Mouse (Mus musculus) heart, adult 11 months (tissue): ENCODE measurements around the gene Des.

Experiments
- DNase-seq: peaks from one replicate; pipeline ENCODE4 v3.0.0; 2022

The Des gene

GRCm38 (mm10) chr1:75349275-75349674 lies 10.9 kb upstream of the Des start:
- no peak for DNase-seq

GRCm38 (mm10) chr1:75357261-75357660 lies 2.9 kb upstream of the Des start:
- peak; percentile 93 for DNase-seq

- DNase-seq: no peak
Observed at GRCm38 (mm10) chr1:75358009-75358408, 2.1 kb upstream of the Des start.

- peak; percentile 97 for DNase-seq
Observed at GRCm38 (mm10) chr1:75359346-75359745, 783 bp upstream of the Des start.

GRCm38 (mm10) chr1:75361123-75361522 lies 994 bp downstream of the Des start:
- DNase-seq: no peak

- DNase-seq: peak; percentile 97
Observed at GRCm38 (mm10) chr1:75361750-75362149, 1.6 kb downstream of the Des start.

- no peak for DNase-seq
Observed at GRCm38 (mm10) chr1:75363868-75364267, 3.7 kb downstream of the Des start.

- no peak for DNase-seq
Observed at GRCm38 (mm10) chr1:75365510-75366137, 5.5 kb downstream of the Des start.

- no peak for DNase-seq
Observed at GRCm38 (mm10) chr1:75369360-75369983, 9.3 kb downstream of the Des start.

- DNase-seq: peak; percentile 97
Observed at GRCm38 (mm10) chr1:75369984-75370660, 10.0 kb downstream of the Des start.

- peak; percentile 95 for DNase-seq
Observed at GRCm38 (mm10) chr1:75371317-75372095, 11.4 kb downstream of the Des start.

GRCm38 (mm10) chr1:75372450-75372849 lies 12.3 kb downstream of the Des start:
- DNase-seq: no peak

GRCm38 (mm10) chr1:75373276-75373675 lies 13.1 kb downstream of the Des start:
- no peak for DNase-seq

GRCm38 (mm10) chr1:75374950-75375936 lies 15.1 kb downstream of the Des start, which contains the start of gene Speg:
Gene Speg, plus strand, starts transcription at chr1:75375297.
- peak; percentile 96 for DNase-seq

- no peak for DNase-seq
Observed at GRCm38 (mm10) chr1:75379196-75379595, 19.1 kb downstream of the Des start.

- DNase-seq: no peak
Observed at GRCm38 (mm10) chr1:75379931-75380330, 19.8 kb downstream of the Des start.

GRCm38 (mm10) chr1:75380951-75381350 lies 20.8 kb downstream of the Des start:
- DNase-seq: no peak

- DNase-seq: peak; percentile 94
Observed at GRCm38 (mm10) chr1:75381482-75382355, 21.6 kb downstream of the Des start.

GRCm38 (mm10) chr1:75382356-75383071 lies 22.4 kb downstream of the Des start:
- peak; percentile 97 for DNase-seq

- DNase-seq: no peak
Observed at GRCm38 (mm10) chr1:75384470-75385141, 24.5 kb downstream of the Des start.
